Mouse (Mus musculus) neural tube, embryonic 15.5 days (tissue): ENCODE data around the gene Tpbpa. TPM values are rescaled to one million over a fixed set of nuclear protein-coding genes. Genes with fewer than 3 reads are reported as not detected.

ENCODE experiments used
- polyA plus RNA-seq: library from polyadenylated mRNA; unstranded; fragments of >200 nt; fragmentation: Nextera tagmentation; extraction: Ambion mirVana; gene quantifications from 2 replicates; pipeline ENCODE4 v1.2.1, GENCODE M21; 2015

Tpbpa gene
- polyA plus RNA-seq, 1 experiment from 2014 or later, result not detected

Other genes with a start within 250 kb of the Tpbpa start
- not detected in 2 replicates for gene BC051665, start 155.6 kb downstream of the Tpbpa start, polyA plus RNA-seq
- gene Ctsll3, start 139.1 kb downstream of the Tpbpa start, polyA plus RNA-seq, result not detected in 2 replicates
- not detected in 2 replicates for gene 4930486L24Rik, start 77.5 kb downstream of the Tpbpa start, polyA plus RNA-seq
- gene Gm49392, start 45.1 kb downstream of the Tpbpa start, polyA plus RNA-seq, result 0.32 TPM in 1 of 2 replicates, not detected in the other
- gene Ctla2b, start 44.5 kb downstream of the Tpbpa start, polyA plus RNA-seq, result 1.2 and 1.8 TPM in 2 replicates
- gene Tpbpb, start 37.1 kb downstream of the Tpbpa start, polyA plus RNA-seq, result not detected in 2 replicates
- gene Gm49393, start 6.4 kb downstream of the Tpbpa start, polyA plus RNA-seq, result not detected in 2 replicates
- gene Gm49391, start 5.4 kb downstream of the Tpbpa start, polyA plus RNA-seq, result 0.23 and 1.7 TPM in 2 replicates
- gene Ctla2a, start 5.4 kb downstream of the Tpbpa start, polyA plus RNA-seq, result 16.3 and 27.7 TPM in 2 replicates
- gene Ctsj, start 64.0 kb upstream of the Tpbpa start, polyA plus RNA-seq, result not detected in 2 replicates
- not detected in 2 replicates for gene Ctsq, start 98.6 kb upstream of the Tpbpa start, polyA plus RNA-seq
- not detected in 2 replicates for gene Ctsr, start 222.3 kb upstream of the Tpbpa start, polyA plus RNA-seq